Mouse (Mus musculus) embryonic facial prominence, embryonic 13.5 days (tissue): Measurements from ENCODE around the gene Bbs9. TPM values are rescaled to one million over a fixed set of nuclear protein-coding genes. Genes with fewer than 3 reads are reported as not detected.

Experiments used
- ATAC-seq: fragments of 200-750 bp; cut with Nextera tagmentation; 2 replicates; pipeline ENCODE4 v1.8.0; 2017; ENCODE audit warnings: low read depth; ENCODE audit not compliant: insufficient number of reproducible peaks, insufficient read depth, low FRiP score, low TSS enrichment
- H3K27ac ChIP-seq: fragments of 300-500 bp; sonication (generic); 2 replicates; pipeline ENCODE4 v1.5.1; 2015; ENCODE audit warnings: moderate library complexity, mild to moderate bottlenecking, inconsistent platforms
- H3K27me3 ChIP-seq: fragments of 300-500 bp; sonication (generic); 2 replicates; pipeline ENCODE4 v1.6.1; 2015; ENCODE audit warnings: mild to moderate bottlenecking, inconsistent platforms
- H3K36me3 ChIP-seq: fragments of 300-500 bp; sonication (generic); 2 replicates; pipeline ENCODE4 v1.6.1; 2015; ENCODE audit warnings: mild to moderate bottlenecking, inconsistent platforms
- H3K4me1 ChIP-seq: fragments of 300-500 bp; sonication (generic); 2 replicates; pipeline ENCODE4 v1.6.1; 2015; ENCODE audit warnings: inconsistent platforms
- H3K4me2 ChIP-seq: fragments of 300-500 bp; sonication (generic); 2 replicates; pipeline ENCODE4 v1.6.1; 2015; ENCODE audit warnings: moderate library complexity, mild to moderate bottlenecking, inconsistent platforms
- H3K4me3 ChIP-seq: fragments of 300-500 bp; sonication (generic); 2 replicates; pipeline ENCODE4 v1.5.1; 2015; ENCODE audit warnings: mild to moderate bottlenecking, inconsistent platforms
- H3K9ac ChIP-seq: fragments of 300-500 bp; sonication (generic); 2 replicates; pipeline ENCODE4 v1.6.1; 2015; ENCODE audit warnings: mild to moderate bottlenecking, inconsistent platforms
- H3K9me3 ChIP-seq: fragments of 300-500 bp; sonication (generic); 2 replicates; pipeline ENCODE4 v1.6.1; 2016; ENCODE audit warnings: inconsistent platforms
- WGBS: fragments of 180-500 bp; shearing (Covaris S2); methylation state at CpG from one replicate; pipeline ENCODE4 v1.1.7; 2015; ENCODE audit warnings: mixed read lengths; 5-methylcytosine and 5-hydroxymethylcytosine counted together
- polyA plus RNA-seq: library from polyadenylated mRNA; unstranded; fragments of >200 nt; fragmentation: Nextera tagmentation; extraction: Ambion mirVana; gene quantifications from 2 replicates; pipeline ENCODE4 v1.2.1, GENCODE M21; 2015

Bbs9 gene
- 13.8 and 14.8 TPM in 2 replicates for polyA plus RNA-seq

GRCm38 (mm10) chr9:22475424-22475868, at the start of gene Bbs9:
Gene Bbs9, plus strand, starts transcription at chr9:22475715.
- peak; percentile 99 for ATAC-seq
- under 1% methylated on average over 25 of the region's 25 CpGs for WGBS
- H3K27ac ChIP-seq, result peak within 1 kb of the TSS; percentile 72

GRCm38 (mm10) chr9:22428028-22428665, 47.4 kb upstream of the Bbs9 start:
- H3K4me3 ChIP-seq, result no peak overlapping the region
- H3K9ac ChIP-seq, result no peak overlapping the region
- no peak overlapping the region for H3K4me2 ChIP-seq
- no peaks in the 10 kb centered on the region for H3K36me3 ChIP-seq
- ATAC-seq, result no peak
- H3K4me1 ChIP-seq, result peaks cover 23% of the 10 kb centered on the region
- H3K27ac ChIP-seq, result no peak overlapping the region
- 38% methylated on average over 3 of the region's 4 CpGs for WGBS
- H3K9me3 ChIP-seq, result no peaks in the 10 kb centered on the region
- H3K27me3 ChIP-seq, result no peaks in the 10 kb centered on the region

More at GRCm38 (mm10) chr9:22475424-22475868, at the start of gene Bbs9:
- no peaks in the 10 kb centered on the region for H3K36me3 ChIP-seq
- H3K9ac ChIP-seq, result peak within 1 kb of the TSS; percentile 75
- no peaks in the 10 kb centered on the region for H3K27me3 ChIP-seq
- H3K4me3 ChIP-seq, result peak within 1 kb of the TSS; percentile 64
- H3K4me2 ChIP-seq, result peak within 1 kb of the TSS; percentile 73
- no peaks in the 10 kb centered on the region for H3K9me3 ChIP-seq
- peaks cover 3% of the 10 kb centered on the region; the same call in 1 of the 2 replicates for H3K4me1 ChIP-seq

GRCm38 (mm10) chr9:22428666-22429410, 46.7 kb upstream of the Bbs9 start:
- no peaks in the 10 kb centered on the region for H3K36me3 ChIP-seq
- H3K4me1 ChIP-seq, result peaks cover 23% of the 10 kb centered on the region
- H3K4me2 ChIP-seq, result no peak overlapping the region
- no peak for ATAC-seq
- 68% methylated on average over 14 of the region's 14 CpGs for WGBS
- H3K27ac ChIP-seq, result no peak overlapping the region
- H3K9ac ChIP-seq, result no peak overlapping the region
- no peaks in the 10 kb centered on the region for H3K27me3 ChIP-seq
- no peak overlapping the region for H3K4me3 ChIP-seq
- H3K9me3 ChIP-seq, result no peaks in the 10 kb centered on the region

- Histone ChIP-seq H3K27me3 (no peaks in the 10 kb centered on the region), H3K36me3 (no peaks in the 10 kb centered on the region), H3K4me2 (peak overlapping the region; percentile 41), H3K27ac (no peak overlapping the region), H3K9me3 (no peaks in the 10 kb centered on the region), H3K9ac (no peak overlapping the region), H3K4me3 (no peak overlapping the region), H3K4me1 (peaks cover 23% of the 10 kb centered on the region)
- ATAC-seq, result no peak
- WGBS, result 44% methylated on average over 15 of the region's 15 CpGs
These were observed 45.8 kb upstream of the Bbs9 start for GRCm38 (mm10) chr9:22429533-22430241.

- Histone ChIP-seq H3K27ac (no peak overlapping the region), H3K4me3 (no peak overlapping the region), H3K4me2 (peak overlapping the region; percentile 41), H3K27me3 (no peaks in the 10 kb centered on the region), H3K4me1 (peaks cover 23% of the 10 kb centered on the region), H3K9ac (no peak overlapping the region), H3K36me3 (no peaks in the 10 kb centered on the region), H3K9me3 (no peaks in the 10 kb centered on the region)
- WGBS, result 20% methylated on average over 5 of the region's 5 CpGs
- no peak for ATAC-seq
These were observed 45.1 kb upstream of the Bbs9 start for GRCm38 (mm10) chr9:22430315-22430840.

GRCm38 (mm10) chr9:22433221-22433620, 42.3 kb upstream of the Bbs9 start:
- ATAC-seq, result no peak
- H3K4me3 ChIP-seq, result no peak overlapping the region
- no peak overlapping the region for H3K27ac ChIP-seq
- H3K9me3 ChIP-seq, result no peaks in the 10 kb centered on the region
- H3K4me2 ChIP-seq, result no peak overlapping the region
- no peak overlapping the region for H3K9ac ChIP-seq
- WGBS, result 86% methylated on average over 2 of the region's 2 CpGs
- peaks cover 23% of the 10 kb centered on the region for H3K4me1 ChIP-seq
- no peaks in the 10 kb centered on the region for H3K27me3 ChIP-seq
- no peaks in the 10 kb centered on the region for H3K36me3 ChIP-seq

- Histone ChIP-seq H3K27ac (no peak overlapping the region), H3K4me1 (peaks cover 14% of the 10 kb centered on the region), H3K4me3 (no peak overlapping the region), H3K9ac (no peak overlapping the region), H3K36me3 (no peaks in the 10 kb centered on the region), H3K27me3 (no peaks in the 10 kb centered on the region), H3K4me2 (no peak overlapping the region), H3K9me3 (no peaks in the 10 kb centered on the region)
- 84% methylated on average over 2 of the region's 2 CpGs for WGBS
- ATAC-seq, result no peak
These were observed 41.4 kb upstream of the Bbs9 start for GRCm38 (mm10) chr9:22434101-22434500.

GRCm38 (mm10) chr9:22438826-22439225, 36.7 kb upstream of the Bbs9 start:
- Histone ChIP-seq H3K36me3 (0 out of 2 replicates have a peak, but pooled peaks cover 5% of the 10 kb centered on the region), H3K27ac (no peak overlapping the region)

GRCm38 (mm10) chr9:22443157-22443556, 32.4 kb upstream of the Bbs9 start:
- Histone ChIP-seq H3K4me2 (no peak overlapping the region), H3K27me3 (no peaks in the 10 kb centered on the region), H3K4me1 (no peaks in the 10 kb centered on the region), H3K9me3 (no peaks in the 10 kb centered on the region), H3K27ac (no peak overlapping the region), H3K36me3 (peaks cover 28% of the 10 kb centered on the region), H3K9ac (no peak overlapping the region), H3K4me3 (no peak overlapping the region)
- ATAC-seq, result no peak
- 91% methylated on average over 10 of the region's 10 CpGs for WGBS

More at GRCm38 (mm10) chr9:22438826-22439225, 36.7 kb upstream of the Bbs9 start:
- Histone ChIP-seq H3K9me3 (no peaks in the 10 kb centered on the region), H3K4me3 (no peak overlapping the region), H3K27me3 (no peaks in the 10 kb centered on the region), H3K9ac (no peak overlapping the region), H3K4me2 (no peak overlapping the region), H3K4me1 (no peaks in the 10 kb centered on the region)
- ATAC-seq, result no peak
- WGBS, result 68% methylated on average over 1 of the region's 1 CpGs

GRCm38 (mm10) chr9:22445123-22445522, 30.4 kb upstream of the Bbs9 start:
- Histone ChIP-seq H3K9ac (no peak overlapping the region), H3K27ac (no peak overlapping the region), H3K9me3 (no peaks in the 10 kb centered on the region), H3K4me1 (no peaks in the 10 kb centered on the region), H3K4me3 (no peak overlapping the region), H3K4me2 (no peak overlapping the region), H3K27me3 (no peaks in the 10 kb centered on the region), H3K36me3 (peaks cover 48% of the 10 kb centered on the region)
- no peak for ATAC-seq
- 87% methylated on average over 1 of the region's 1 CpGs for WGBS

GRCm38 (mm10) chr9:22447213-22447612, 28.3 kb upstream of the Bbs9 start:
- Histone ChIP-seq H3K36me3 (peaks cover 66% of the 10 kb centered on the region), H3K27me3 (no peaks in the 10 kb centered on the region), H3K4me1 (no peaks in the 10 kb centered on the region), H3K4me3 (no peak overlapping the region), H3K9ac (no peak overlapping the region), H3K27ac (no peak overlapping the region), H3K9me3 (no peaks in the 10 kb centered on the region), H3K4me2 (no peak overlapping the region)
- WGBS, result 92% methylated on average over 5 of the region's 5 CpGs
- no peak for ATAC-seq
